Mouse (Mus musculus) right cerebral cortex, adult 2 months (tissue): Measurements from ENCODE around the gene Bbx.

Source experiments
- DNase-seq, 2 experiments: peaks; one replicate each; pipeline ENCODE4 v3.0.0; 2021 to 2022; ENCODE audit warnings: low spot score in 2 of 2

The Bbx gene

GRCm38 (mm10) chr16:50398564-50398963 lies 33.6 kb downstream of the Bbx start:
- DNase-seq, result no peak

GRCm38 (mm10) chr16:50395928-50396612 lies 36.1 kb downstream of the Bbx start:
- no peak for DNase-seq

- DNase-seq, result no peak
These were observed 43.7 kb downstream of the Bbx start for GRCm38 (mm10) chr16:50388499-50388898.

GRCm38 (mm10) chr16:50383541-50383940 lies 48.6 kb downstream of the Bbx start:
- no peak for DNase-seq

- DNase-seq, result peak; percentile 43 to 52
These were observed 50.8 kb downstream of the Bbx start for GRCm38 (mm10) chr16:50381351-50381746.

GRCm38 (mm10) chr16:50380682-50381350 lies 51.4 kb downstream of the Bbx start:
- DNase-seq, result peak; percentile 81 to 86

- DNase-seq, result no peak
These were observed 52.0 kb downstream of the Bbx start for GRCm38 (mm10) chr16:50380232-50380631.

- peak in 1 of 2 experiments; percentile 18 for DNase-seq
These were observed 57.6 kb downstream of the Bbx start for GRCm38 (mm10) chr16:50374611-50375010.

GRCm38 (mm10) chr16:50373685-50374084 lies 58.5 kb downstream of the Bbx start:
- DNase-seq, result no peak

- no peak for DNase-seq
These were observed 59.6 kb downstream of the Bbx start for GRCm38 (mm10) chr16:50372543-50372942.

GRCm38 (mm10) chr16:50371460-50371859 lies 60.7 kb downstream of the Bbx start:
- no peak for DNase-seq

- no peak for DNase-seq
These were observed 61.8 kb downstream of the Bbx start for GRCm38 (mm10) chr16:50370423-50370822.

- DNase-seq, result no peak
These were observed 65.6 kb downstream of the Bbx start for GRCm38 (mm10) chr16:50366556-50366955.

GRCm38 (mm10) chr16:50364189-50365059 lies 67.8 kb downstream of the Bbx start:
- DNase-seq, result peak; percentile 56 to 58

GRCm38 (mm10) chr16:50363443-50364188 lies 68.6 kb downstream of the Bbx start:
- DNase-seq, result peak in 1 of 2 experiments; percentile 52

GRCm38 (mm10) chr16:50360631-50361030 lies 71.6 kb downstream of the Bbx start:
- DNase-seq, result no peak

GRCm38 (mm10) chr16:50329684-50330083 lies 102.5 kb downstream of the Bbx start:
- no peak for DNase-seq

GRCm38 (mm10) chr16:50324746-50325145 lies 107.4 kb downstream of the Bbx start:
- DNase-seq, result no peak

GRCm38 (mm10) chr16:50324292-50324691 lies 107.9 kb downstream of the Bbx start:
- DNase-seq, result no peak

GRCm38 (mm10) chr16:50321368-50321767 lies 110.8 kb downstream of the Bbx start:
- DNase-seq, result no peak

GRCm38 (mm10) chr16:50318255-50318654 lies 113.9 kb downstream of the Bbx start:
- DNase-seq, result no peak
